Mouse (Mus musculus) neural tube, embryonic 15.5 days (tissue): ENCODE measurements around the gene 9830107B12Rik. TPM values are rescaled to one million over a fixed set of nuclear protein-coding genes. Genes with fewer than 3 reads are reported as not detected.
A peak's percentile ranks its signal among the peaks of the same experiment; 100 is the strongest.

ENCODE experiments used
- ATAC-seq: fragments of 200-750 bp; cut with Nextera tagmentation; 2 replicates; pipeline ENCODE4 v1.8.0; 2017; ENCODE audit warnings: mild to moderate bottlenecking, moderate TSS enrichment, moderate library complexity; ENCODE audit not compliant: low FRiP score
- H3K27ac ChIP-seq: fragments of 300-500 bp; sonication (generic); replicated peaks from 2 replicates; pipeline ENCODE4 v1.5.1; 2015; ENCODE audit warnings: mild to moderate bottlenecking, inconsistent platforms
- H3K27me3 ChIP-seq: fragments of 300-500 bp; sonication (generic); replicated peaks from 2 replicates; pipeline ENCODE4 v1.6.1; 2015; ENCODE audit warnings: inconsistent platforms
- H3K36me3 ChIP-seq: fragments of 300-500 bp; sonication (generic); 2 replicates; pipeline ENCODE4 v1.6.1; 2015; ENCODE audit warnings: inconsistent platforms
- H3K4me1 ChIP-seq: fragments of 300-500 bp; sonication (generic); 2 replicates; pipeline ENCODE4 v1.6.1; 2015; ENCODE audit warnings: inconsistent platforms
- H3K4me2 ChIP-seq: fragments of 300-500 bp; sonication (generic); 2 replicates; pipeline ENCODE4 v1.6.1; 2015; ENCODE audit warnings: inconsistent platforms, mild to moderate bottlenecking, moderate library complexity
- H3K4me3 ChIP-seq: fragments of 300-500 bp; sonication (generic); replicated peaks from 2 replicates; pipeline ENCODE4 v1.5.1; 2015; ENCODE audit warnings: mild to moderate bottlenecking, inconsistent platforms
- H3K9ac ChIP-seq: fragments of 300-500 bp; sonication (generic); replicated peaks from 2 replicates; pipeline ENCODE4 v1.6.1; 2015; ENCODE audit warnings: mild to moderate bottlenecking, inconsistent platforms
- H3K9me3 ChIP-seq: fragments of 300-500 bp; sonication (generic); replicated peaks from 2 replicates; pipeline ENCODE4 v1.6.1; 2016; ENCODE audit warnings: inconsistent platforms
- WGBS: fragments of 180-500 bp; shearing (Covaris S2); methylation state at CpG from one replicate; pipeline ENCODE4 v1.1.7; 2015; ENCODE audit warnings: mixed read lengths; 5-methylcytosine and 5-hydroxymethylcytosine counted together
- polyA plus RNA-seq: library from polyadenylated mRNA; unstranded; fragments of >200 nt; fragmentation: Nextera tagmentation; extraction: Ambion mirVana; gene quantifications from 2 replicates; pipeline ENCODE4 v1.2.1, GENCODE M21; 2015

The 9830107B12Rik gene
- polyA plus RNA-seq, 1 experiment from 2014 or later: 0.04 TPM

DNA sequence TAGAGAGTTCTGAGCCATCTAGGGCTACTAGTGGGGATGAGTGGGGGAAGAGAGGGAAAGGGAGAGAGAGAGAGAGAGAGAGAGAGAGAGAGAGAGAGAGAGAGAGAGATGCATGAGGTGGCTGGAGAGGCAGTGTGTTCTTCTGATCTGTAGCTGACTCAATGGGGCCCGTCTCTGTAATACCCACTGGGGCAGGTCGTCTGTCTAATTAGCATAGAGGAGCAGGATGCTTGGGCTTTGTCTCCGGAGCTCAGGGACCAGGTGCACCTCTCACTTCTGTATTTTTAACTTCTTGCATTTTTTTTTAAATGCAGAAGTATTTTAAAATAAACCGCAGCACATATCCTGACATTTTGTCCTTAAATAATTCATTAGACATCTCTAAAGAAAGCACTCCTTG, 38.7 kb downstream of the 9830107B12Rik start:
- 0 out of 2 replicates have a peak, but pooled peaks cover 6% of the 10 kb centered on the region for H3K27me3 ChIP-seq
- H3K27ac ChIP-seq: no peak overlapping the region
- H3K36me3 ChIP-seq: no peaks in the 10 kb centered on the region
- H3K4me1 ChIP-seq: no peaks in the 10 kb centered on the region
- no peak for ATAC-seq
- H3K9me3 ChIP-seq: no peaks in the 10 kb centered on the region
- WGBS: 31% methylated on average over 4 of the region's 4 CpGs
- H3K4me2 ChIP-seq: no peak overlapping the region
- H3K9ac ChIP-seq: no peak overlapping the region
- H3K4me3 ChIP-seq: no peak overlapping the region

DNA sequence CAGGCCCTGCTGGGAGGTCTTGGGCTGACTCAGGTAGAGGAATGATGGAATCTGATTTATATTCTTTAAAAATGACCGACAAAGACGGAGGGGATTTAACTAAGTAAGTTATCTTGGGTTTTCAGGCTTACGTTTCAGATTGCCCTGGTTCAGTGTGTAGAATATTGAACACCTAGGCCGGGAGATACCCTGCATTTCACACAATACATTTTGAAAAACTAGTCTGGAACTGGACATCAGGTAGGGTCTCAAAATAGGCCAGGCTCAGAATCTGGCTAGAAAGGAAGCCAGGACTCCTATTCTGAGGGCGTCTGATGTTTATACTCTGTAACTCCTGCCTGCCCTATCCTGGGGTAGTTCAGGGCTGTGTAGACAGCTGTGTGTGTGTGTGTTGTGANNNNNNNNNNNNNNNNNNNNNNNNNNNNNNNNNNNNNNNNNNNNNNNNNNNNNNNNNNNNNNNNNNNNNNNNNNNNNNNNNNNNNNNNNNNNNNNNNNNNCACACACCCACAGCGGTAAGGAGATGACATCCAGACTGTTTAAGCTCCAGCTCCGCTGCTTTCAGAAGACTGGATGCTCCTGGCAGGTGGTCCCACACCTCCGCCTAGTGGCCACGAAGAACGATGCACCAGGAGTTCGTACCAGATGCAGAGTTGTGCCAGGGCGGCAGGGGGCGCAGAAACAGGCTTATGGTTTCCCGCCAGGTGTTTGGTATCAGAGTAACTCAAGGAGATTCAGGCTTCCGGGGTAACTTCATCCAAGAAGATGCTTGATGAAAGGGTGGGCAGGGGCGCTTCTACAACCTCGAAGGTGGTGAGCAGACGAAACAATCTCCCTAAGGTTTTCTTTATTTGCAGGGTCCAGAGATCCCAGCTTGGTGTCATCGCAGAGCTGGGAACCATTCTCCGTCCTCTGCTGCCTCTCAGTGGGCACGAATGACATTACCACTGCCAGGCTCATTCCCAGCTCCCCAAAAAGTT, 45.3 kb downstream of the 9830107B12Rik start:
- ATAC-seq: peak; percentile 82
- 12% methylated on average over 20 of the region's 21 CpGs for WGBS
- H3K9me3 ChIP-seq: no peaks in the 10 kb centered on the region
- peak overlapping the region; percentile 35 for H3K4me3 ChIP-seq
- H3K4me1 ChIP-seq: peaks cover 40% of the 10 kb centered on the region
- peaks cover 52% of the 10 kb centered on the region for H3K27me3 ChIP-seq
- no peaks in the 10 kb centered on the region for H3K36me3 ChIP-seq
- no peak overlapping the region for H3K27ac ChIP-seq
- H3K4me2 ChIP-seq: peak overlapping the region; percentile 54
- no peak overlapping the region; the same call in 1 of the 2 replicates for H3K9ac ChIP-seq

DNA sequence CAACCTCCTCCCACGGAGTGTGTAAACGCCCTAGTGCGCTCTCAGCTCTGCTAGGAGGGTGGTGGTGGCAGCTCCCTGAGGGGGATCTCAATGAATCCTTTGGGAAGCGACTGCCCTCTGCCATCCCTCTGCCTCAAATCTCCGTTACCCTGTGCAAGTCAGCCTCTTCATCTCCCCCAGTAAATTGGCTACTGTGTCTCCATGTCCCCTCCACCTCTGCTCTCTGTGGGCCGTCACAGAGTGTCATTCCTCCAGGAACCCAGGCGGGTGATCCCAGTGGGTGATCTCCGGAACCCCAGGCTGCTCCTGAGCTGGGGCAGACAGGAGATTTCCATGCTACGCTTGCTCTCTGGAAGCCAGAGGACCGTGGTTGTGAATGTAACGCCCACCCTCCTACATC, 46.8 kb downstream of the 9830107B12Rik start:
- 9% methylated on average over 11 of the region's 11 CpGs for WGBS
- ATAC-seq: no peak
- Histone ChIP-seq H3K4me3 (no peak overlapping the region), H3K27ac (no peak overlapping the region), H3K27me3 (peaks cover 66% of the 10 kb centered on the region), H3K4me1 (peaks cover 48% of the 10 kb centered on the region), H3K9me3 (no peaks in the 10 kb centered on the region), H3K36me3 (no peaks in the 10 kb centered on the region), H3K4me2 (no peak overlapping the region), H3K9ac (no peak overlapping the region)

DNA sequence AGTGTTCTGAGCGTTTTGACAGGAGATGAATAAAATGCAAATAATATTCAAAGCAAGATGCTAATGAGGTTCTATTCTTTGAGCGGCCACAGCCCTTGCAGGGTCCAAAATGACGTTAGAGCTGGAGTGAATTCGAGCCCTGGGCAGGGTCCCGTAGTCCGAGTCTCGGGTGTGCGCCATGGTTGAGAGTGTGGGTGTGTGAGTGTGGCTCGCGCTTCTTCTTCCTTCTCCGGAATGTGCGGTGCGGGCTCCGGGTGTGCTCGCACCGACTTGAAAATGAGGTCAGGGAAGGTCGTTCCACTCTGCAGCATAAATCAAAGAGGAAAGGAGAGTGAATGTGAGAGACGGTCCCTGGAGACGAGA, 47.6 kb downstream of the 9830107B12Rik start:
- Histone ChIP-seq H3K4me1 (peaks cover 48% of the 10 kb centered on the region), H3K4me2 (peak overlapping the region; percentile 50), H3K27me3 (peaks cover 73% of the 10 kb centered on the region), H3K9ac (no peak overlapping the region), H3K4me3 (peak overlapping the region; percentile 10; the same call in 1 of the 2 replicates), H3K36me3 (no peaks in the 10 kb centered on the region), H3K27ac (no peak overlapping the region), H3K9me3 (no peaks in the 10 kb centered on the region)
- WGBS: 0% methylated on average over 19 of the region's 19 CpGs
- ATAC-seq: no peak

DNA sequence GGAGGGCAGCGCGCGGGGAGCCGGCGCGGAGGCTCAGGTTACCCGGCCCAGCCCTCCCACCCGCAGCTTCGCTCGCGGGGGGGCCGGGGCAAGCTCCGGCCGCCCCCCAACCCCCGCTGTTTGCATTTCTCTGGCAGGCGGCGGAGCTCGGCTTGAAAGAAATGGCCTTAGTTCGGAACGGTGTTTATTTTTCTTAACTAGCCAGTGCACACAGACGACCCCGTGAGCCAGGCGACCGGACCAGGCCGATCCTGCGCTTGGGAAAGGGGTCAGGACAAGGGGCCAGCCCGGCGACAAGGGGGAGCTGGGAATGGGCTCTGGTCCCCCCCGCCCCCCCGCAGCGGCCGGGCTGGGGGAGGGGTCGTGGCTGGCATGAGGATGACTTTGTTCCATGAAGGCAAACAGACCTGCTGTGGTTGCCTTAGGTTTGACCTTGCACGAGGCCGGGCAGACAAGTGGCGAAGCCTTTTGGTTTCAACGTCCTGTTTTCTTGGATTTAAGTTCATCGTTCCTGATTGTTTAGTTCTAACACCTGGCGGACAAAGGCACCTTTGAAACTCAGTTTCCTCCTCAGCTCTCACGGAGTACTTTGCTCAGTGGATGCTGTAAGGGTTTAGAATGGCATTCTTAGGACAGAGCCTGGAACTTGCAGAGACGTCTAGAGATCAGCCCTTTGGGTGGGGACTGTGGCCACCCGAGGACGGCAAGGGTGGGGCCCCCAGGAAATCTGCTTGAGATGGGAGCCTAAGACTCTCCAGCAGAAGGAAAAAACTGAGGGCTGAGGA, 48.1 kb downstream of the 9830107B12Rik start:
- Histone ChIP-seq H3K4me2 (peak overlapping the region; percentile 50), H3K4me3 (peak overlapping the region; percentile 15), H3K9me3 (no peaks in the 10 kb centered on the region), H3K9ac (no peak overlapping the region), H3K27ac (no peak overlapping the region), H3K27me3 (peaks cover 72% of the 10 kb centered on the region), H3K36me3 (no peaks in the 10 kb centered on the region), H3K4me1 (peaks cover 48% of the 10 kb centered on the region)
- 1% methylated on average over 32 of the region's 43 CpGs for WGBS
- no peak for ATAC-seq

DNA sequence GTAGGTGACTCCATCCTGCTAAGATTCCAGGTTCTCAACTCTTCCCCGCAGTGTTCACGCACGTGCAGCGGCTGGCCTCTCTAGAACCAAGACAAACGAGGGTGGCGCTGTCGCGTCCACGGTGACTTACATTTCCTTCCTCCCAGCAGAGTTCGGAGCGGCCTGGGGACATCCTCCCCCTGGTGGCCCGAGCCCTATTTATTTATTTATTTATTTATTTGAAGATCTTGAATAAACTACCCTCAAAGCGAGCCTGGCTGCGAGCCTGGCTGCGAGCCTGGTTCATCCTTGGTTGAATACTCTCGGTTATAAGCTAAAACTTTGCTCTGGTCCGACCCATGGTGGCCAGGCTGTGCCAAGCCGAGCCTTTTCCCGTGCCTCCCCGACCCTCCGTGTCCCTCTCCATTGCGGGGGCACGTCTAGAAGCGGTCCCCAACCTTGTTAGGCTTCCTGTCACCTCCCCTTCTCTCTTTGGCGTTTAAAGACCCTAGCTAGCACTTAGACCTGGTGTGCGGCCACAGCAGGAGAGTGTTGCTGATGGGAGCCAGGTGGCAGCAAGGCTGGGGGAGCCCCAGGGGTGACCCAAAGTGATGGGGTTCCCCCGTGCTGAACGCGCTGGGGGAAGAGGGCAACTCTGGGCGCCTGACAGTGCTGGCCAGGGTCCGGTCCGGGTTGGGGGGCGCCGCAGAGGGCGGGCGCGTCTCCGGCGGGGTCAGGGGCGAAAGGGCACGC, 48.9 kb downstream of the 9830107B12Rik start:
- WGBS: 1% methylated on average over 39 of the region's 41 CpGs
- peaks cover 67% of the 10 kb centered on the region for H3K27me3 ChIP-seq
- H3K4me2 ChIP-seq: peak overlapping the region; percentile 50
- H3K9ac ChIP-seq: no peak overlapping the region
- H3K4me3 ChIP-seq: peak overlapping the region; percentile 15
- no peaks in the 10 kb centered on the region for H3K36me3 ChIP-seq
- peaks cover 48% of the 10 kb centered on the region for H3K4me1 ChIP-seq
- H3K27ac ChIP-seq: no peak overlapping the region
- 0 out of 2 replicates have a peak, but pooled peaks have one; percentile 42 for ATAC-seq
- H3K9me3 ChIP-seq: no peaks in the 10 kb centered on the region

GRCm38 (mm10) chr17:48096321-48096720, 49.7 kb downstream of the 9830107B12Rik start:
- 7% methylated on average over 17 of the region's 17 CpGs for WGBS
- H3K4me2 ChIP-seq: peak overlapping the region; percentile 50
- H3K27me3 ChIP-seq: peaks cover 67% of the 10 kb centered on the region
- no peak for ATAC-seq
- H3K4me1 ChIP-seq: peaks cover 48% of the 10 kb centered on the region
- H3K9ac ChIP-seq: no peak overlapping the region
- no peaks in the 10 kb centered on the region for H3K9me3 ChIP-seq
- no peak overlapping the region for H3K27ac ChIP-seq
- no peaks in the 10 kb centered on the region for H3K36me3 ChIP-seq
- H3K4me3 ChIP-seq: peak overlapping the region; percentile 15; the same call in 1 of the 2 replicates

DNA sequence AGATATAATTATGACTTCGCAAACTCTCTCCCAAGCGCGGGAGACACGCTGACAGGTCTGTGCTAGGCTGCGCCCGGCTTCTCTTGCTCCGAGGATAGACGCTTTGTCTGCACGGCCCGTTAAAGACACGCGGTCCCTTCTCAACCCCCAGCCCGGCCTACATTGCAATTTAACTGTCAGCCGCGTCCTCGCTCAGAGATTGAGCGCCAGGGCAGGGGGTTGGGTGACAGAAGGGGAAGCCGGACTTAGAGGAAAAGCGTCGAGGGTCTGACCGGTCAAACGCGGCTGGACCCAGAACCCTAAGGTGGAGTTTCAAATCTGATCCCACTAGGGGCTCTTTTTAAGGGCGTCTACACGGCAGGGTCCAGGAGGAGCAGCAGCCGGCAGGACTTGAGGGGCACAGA, 50.3 kb downstream of the 9830107B12Rik start:
- 1% methylated on average over 26 of the region's 26 CpGs for WGBS
- no peaks in the 10 kb centered on the region for H3K9me3 ChIP-seq
- no peaks in the 10 kb centered on the region for H3K36me3 ChIP-seq
- ATAC-seq: no peak
- H3K4me1 ChIP-seq: peaks cover 48% of the 10 kb centered on the region
- 0 out of 2 replicates have a peak overlapping the region, but pooled peaks have one; percentile 26 for H3K9ac ChIP-seq
- peak overlapping the region; percentile 4; the same call in 1 of the 2 replicates for H3K4me3 ChIP-seq
- peaks cover 67% of the 10 kb centered on the region for H3K27me3 ChIP-seq
- H3K27ac ChIP-seq: no peak overlapping the region
- peak overlapping the region; percentile 40 for H3K4me2 ChIP-seq

GRCm38 (mm10) chr17:48094820-48095680, 51.0 kb downstream of the 9830107B12Rik start:
- Histone ChIP-seq H3K9me3 (no peaks in the 10 kb centered on the region), H3K27me3 (peaks cover 61% of the 10 kb centered on the region), H3K4me3 (no peak overlapping the region), H3K27ac (no peak overlapping the region), H3K9ac (no peak overlapping the region), H3K36me3 (no peaks in the 10 kb centered on the region), H3K4me1 (peaks cover 53% of the 10 kb centered on the region), H3K4me2 (peak overlapping the region; percentile 40; the same call in 1 of the 2 replicates)
- no peak for ATAC-seq
- WGBS: 7% methylated on average over 20 of the region's 20 CpGs

- no peak overlapping the region for H3K27ac ChIP-seq
- peaks cover 44% of the 10 kb centered on the region for H3K27me3 ChIP-seq
- H3K4me3 ChIP-seq: no peak overlapping the region
- peaks cover 38% of the 10 kb centered on the region for H3K4me1 ChIP-seq
- H3K36me3 ChIP-seq: no peaks in the 10 kb centered on the region
- H3K9ac ChIP-seq: no peak overlapping the region
- H3K4me2 ChIP-seq: no peak overlapping the region
- no peaks in the 10 kb centered on the region for H3K9me3 ChIP-seq
- ATAC-seq: no peak
- WGBS: 79% methylated on average over 5 of the region's 5 CpGs
Observed at GRCm38 (mm10) chr17:48093286-48093817, 52.7 kb downstream of the 9830107B12Rik start.
